Comparison of ENCODE assay signal across 22 mouse cellular contexts in genomic region chr2:38613576-38613975, GRCm38 (mm10). TPM values are rescaled to one million over a fixed set of nuclear protein-coding genes. Genes with fewer than 3 reads are reported as not detected.
DNase-seq lines count a peak whose midpoint lies in the region; ATAC-seq and TF ChIP-seq lines count a peak whose summit lies in the region.
"Had no signal": no experiment of that assay in that cellular context is flagged by ENCODE, and none has a peak within 500 bp of the region (broad histone marks: within the 10 kb centered on the region; RNA-seq: fewer than 3 reads in every experiment).

No protein-coding gene starts in this region.

- no peak for TF ChIP-seq POLR2A in liver, adult 2 months (IDR thresholded peaks at IDR 0.05; ENCODE audit: extremely low read depth, insufficient read depth, low read length)
- TF ChIP-seq POLR2A in testis, adult 2 months (IDR thresholded peaks at IDR 0.05; ENCODE audit: control insufficient read depth, low read depth, low read length), result no peak

- H3K27ac ChIP-seq in gastrocnemius, adult 2 months, result peak overlapping the region; percentile 85
- peak overlapping the region; percentile 60 for H3K27ac ChIP-seq in liver, adult 2 months (replicated peaks; ENCODE audit: insufficient read depth, low read depth, low read length)
- H3K27ac ChIP-seq in liver, embryonic 12.5 days, result no peak overlapping the region
- 0 out of 2 replicates have a peak overlapping the region, but pooled peaks have one; percentile 4 for H3K27ac ChIP-seq in testis, adult 2 months (ENCODE audit: control insufficient read depth, insufficient read depth, low read depth, low read length)
- H3K27ac ChIP-seq: intestine, embryonic 15.5 days; left cerebral cortex, adult 2 months; stomach, embryonic 15.5 days had no signal

- no peaks in the 10 kb centered on the region for H3K36me3 ChIP-seq in liver, adult 2 months (ENCODE audit: control insufficient read depth, insufficient read depth, low read length)
- peaks cover 65% of the 10 kb centered on the region for H3K36me3 ChIP-seq in liver, embryonic 12.5 days
- H3K36me3 ChIP-seq in testis, adult 2 months (ENCODE audit: control insufficient read depth, insufficient read depth, low read length), result no peaks in the 10 kb centered on the region

- 27% methylated on average over 3 of the region's 3 CpGs for WGBS in liver, adult 2 months
- WGBS in liver, embryonic 12.5 days (ENCODE audit: insufficient replicate concordance), result 83% methylated on average over 3 of the region's 3 CpGs

- peaks cover 9% of the 10 kb centered on the region; the same call in 1 of the 2 replicates for H3K79me2 ChIP-seq in liver, adult 2 months (ENCODE audit: control insufficient read depth, insufficient read depth, low read length)

- H3K4me2 ChIP-seq in liver, embryonic 12.5 days, result no peak overlapping the region
- H3K4me2 ChIP-seq: intestine, embryonic 15.5 days; liver, embryonic 11.5 days; lung, embryonic 14.5 days; stomach, embryonic 15.5 days had no signal

- H3K4me3 ChIP-seq in gastrocnemius, adult 2 months, result peak overlapping the region; percentile 25
- H3K4me3 ChIP-seq in liver, adult 2 months (ENCODE audit: insufficient read depth, low read depth, low read length), result no peak overlapping the region
- no peak overlapping the region for H3K4me3 ChIP-seq in liver, embryonic 12.5 days
- no peak overlapping the region for H3K4me3 ChIP-seq in testis, adult 2 months (ENCODE audit: control insufficient read depth, low read depth, low read length)
- H3K4me3 ChIP-seq: intestine, embryonic 15.5 days; left cerebral cortex, adult 2 months; stomach, embryonic 15.5 days had no signal

- ATAC-seq in liver, embryonic 12.5 days, result no peak
- ATAC-seq: forebrain, postnatal 0 days; intestine, embryonic 15.5 days had no signal

- H3K9ac ChIP-seq in liver, adult 2 months (ENCODE audit: low read depth, low read length), result no peak overlapping the region
- no peak overlapping the region for H3K9ac ChIP-seq in liver, embryonic 12.5 days
- H3K9ac ChIP-seq: forebrain, postnatal 0 days; intestine, embryonic 15.5 days; lung, embryonic 14.5 days; stomach, embryonic 15.5 days had no signal

- peak; percentile 36 to 53 for DNase-seq in adrenal gland, postnatal 36 days
- no peak for DNase-seq in adrenal gland, postnatal 4 days (ENCODE audit: low spot score in 2 of 2)
- peak; percentile 48 for DNase-seq in gastrocnemius, adult 2 months
- no peak for DNase-seq in gastrocnemius, postnatal 36 days
- DNase-seq in liver, adult 2 months (ENCODE audit: extremely low read depth, low read depth, low spot score), result peak; percentile 80
- DNase-seq in testis, postnatal 14 days (ENCODE audit: low spot score), result no peak
- DNase-seq: cerebellum, postnatal 10 days; embryo, embryonic 11 days; forebrain, postnatal 0 days; kidney, adult 9 months; kidney, postnatal 25 days; layer of hippocampus, adult 9-11 months; left cerebral cortex, postnatal 4 days; lung, embryonic 14.5 days; lung, postnatal 36 days had no signal

- TF ChIP-seq CTCF in gastrocnemius, adult 2 months (IDR thresholded peaks at IDR 0.05), result no peak
- TF ChIP-seq CTCF in liver, adult 2 months (IDR thresholded peaks at IDR 0.05; ENCODE audit: low read depth, low read length), result no peak
- no peak for TF ChIP-seq CTCF in testis, adult 2 months (IDR thresholded peaks at IDR 0.05; ENCODE audit: control insufficient read depth, insufficient read depth, insufficient replicate concordance, low read depth, low read length)

- intact Hi-C loops in gastrocnemius, adult 2 months (cut with DNase I), result no loop called here
- intact Hi-C loops in gastrocnemius, postnatal 36 days (cut with DNase I), result no loop called here

- H3K9me3 ChIP-seq in liver, embryonic 12.5 days (replicated peaks), result no peaks in the 10 kb centered on the region
- H3K9me3 ChIP-seq: intestine, embryonic 15.5 days; stomach, embryonic 15.5 days had no signal

- H3K27me3 ChIP-seq in liver, adult 2 months (ENCODE audit: control insufficient read depth, insufficient read depth, low read length), result no peaks in the 10 kb centered on the region
- H3K27me3 ChIP-seq in liver, embryonic 12.5 days (replicated peaks), result no peaks in the 10 kb centered on the region
- no peaks in the 10 kb centered on the region for H3K27me3 ChIP-seq in testis, adult 2 months (ENCODE audit: control insufficient read depth, insufficient read depth, low read length)
- H3K27me3 ChIP-seq: CH12.LX; intestine, embryonic 15.5 days; stomach, embryonic 15.5 days had no signal

- peaks cover 30% of the 10 kb centered on the region for H3K4me1 ChIP-seq in liver, adult 2 months (ENCODE audit: control insufficient read depth, insufficient read depth, low read length)
- H3K4me1 ChIP-seq in liver, embryonic 12.5 days, result peaks cover 25% of the 10 kb centered on the region
- H3K4me1 ChIP-seq in testis, adult 2 months (ENCODE audit: control insufficient read depth, insufficient read depth, low read length), result no peaks in the 10 kb centered on the region
- H3K4me1 ChIP-seq: intestine, embryonic 15.5 days; stomach, embryonic 15.5 days had no signal

RNA-seq across cellular contexts. Expression of gene Psmb7, which starts 30.3 kb away (rescaled TPM):
- total RNA-seq in adrenal gland, postnatal 36 days (2021), result 100 to 1,000 TPM; 294 to 327 TPM
- total RNA-seq in adrenal gland, postnatal 4 days (2021), result 100 to 1,000 TPM; 262 to 277 TPM
- 100 to 1,000 TPM; 295 to 298 TPM for total RNA-seq in gastrocnemius, adult 2 months (2021)
- 100 to 1,000 TPM; 282 to 284 TPM for total RNA-seq in gastrocnemius, postnatal 36 days (2021)
- 195 and 219 TPM in 2 replicates for total RNA-seq in liver, adult 2 months (2014; rRNA removed)
- 99.4 and 123 TPM in 2 replicates for polyA plus RNA-seq in liver, adult 2 months (2012; rRNA removed)
- polyA plus RNA-seq in liver, embryonic 12.5 days (2016; fragmentation: Nextera tagmentation; extraction: Ambion mirVana), result 195 and 196 TPM in 2 replicates
- 95.4 and 115 TPM in 2 replicates for polyA plus RNA-seq in testis, adult 2 months (2012; rRNA removed)

Comparison
In these comparisons a context has a peak if more than half of its experiments do, and no peak if none do; other contexts are left out.
1. DNase-seq: peak in adrenal gland, postnatal 36 days (2 of 2), gastrocnemius, adult 2 months (single experiment) and liver, adult 2 months (single experiment); none in adrenal gland, postnatal 4 days (0 of 2), gastrocnemius, postnatal 36 days (0 of 2) and testis, postnatal 14 days (single experiment).